Mouse (Mus musculus) ES-E14 (cell line): ENCODE data around the gene Sgcg.

Experiments
- ZC3H11A ChIP-seq: IDR thresholded peaks from 2 replicates; pipeline ENCODE4 v1.6.1; 2012; ENCODE audit warnings: low read depth, mild to moderate bottlenecking, inconsistent platforms, low read length, borderline replicate concordance
- ZNF384 ChIP-seq: IDR thresholded peaks from 2 replicates; pipeline ENCODE4 v1.6.1; 2012; ENCODE audit warnings: low read depth, low read length, inconsistent platforms

GRCm38 (mm10) chr14:61258352-61258751 is at the start of gene Sgcg:
- TF ChIP-seq ZNF384 = no peak
- TF ChIP-seq ZC3H11A = no peak
